Mouse (Mus musculus) cerebellum, adult 11-12 months (tissue): Measurements from ENCODE around the gene Banp.
A peak's percentile ranks its signal among the peaks of the same experiment; 100 is the strongest.

ENCODE experiments used
- DNase-seq: peaks from one replicate; pipeline ENCODE4 v3.0.0; 2022

Gene Banp

DNA sequence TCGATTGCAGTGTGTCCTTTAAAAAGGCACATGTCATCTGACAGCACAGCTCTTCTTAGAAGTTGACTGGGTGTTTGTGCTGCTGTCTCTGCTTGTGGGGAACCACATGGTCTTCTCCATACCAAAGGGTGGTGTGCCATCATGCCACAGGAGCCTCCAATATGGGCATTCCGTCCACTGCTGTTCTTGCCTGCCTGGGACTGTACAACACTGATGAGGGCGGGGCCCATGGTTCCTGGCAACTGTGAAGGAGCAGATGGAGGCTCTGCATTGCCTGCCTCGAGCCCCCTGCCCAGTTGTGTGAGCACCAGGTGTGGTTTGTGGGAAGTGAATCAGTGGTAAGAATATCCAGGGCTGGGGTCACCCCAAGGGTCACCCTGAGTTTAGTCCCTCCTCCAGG, 73.2 kb downstream of the Banp start:
- DNase-seq: no peak

DNA sequence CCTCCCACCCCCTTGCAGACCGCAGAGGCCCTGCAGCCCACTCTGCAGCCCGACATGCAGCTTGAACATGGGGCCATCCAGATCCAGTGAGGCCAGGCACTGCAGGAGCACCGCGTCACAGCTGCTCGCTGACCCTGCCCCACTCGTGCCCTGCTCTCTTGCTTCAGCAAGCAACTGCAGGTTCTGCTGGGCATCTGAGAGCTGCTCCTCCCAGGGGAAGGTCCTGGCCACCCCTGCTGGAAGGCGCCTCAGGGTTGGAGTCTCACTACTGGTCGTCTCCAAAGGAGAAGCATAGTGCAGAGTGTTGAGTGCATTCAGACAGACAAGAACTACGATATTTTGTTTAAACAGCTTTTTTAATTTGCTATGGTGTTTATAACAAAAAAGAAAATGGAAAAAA, 76.0 kb downstream of the Banp start:
- no peak for DNase-seq

DNA sequence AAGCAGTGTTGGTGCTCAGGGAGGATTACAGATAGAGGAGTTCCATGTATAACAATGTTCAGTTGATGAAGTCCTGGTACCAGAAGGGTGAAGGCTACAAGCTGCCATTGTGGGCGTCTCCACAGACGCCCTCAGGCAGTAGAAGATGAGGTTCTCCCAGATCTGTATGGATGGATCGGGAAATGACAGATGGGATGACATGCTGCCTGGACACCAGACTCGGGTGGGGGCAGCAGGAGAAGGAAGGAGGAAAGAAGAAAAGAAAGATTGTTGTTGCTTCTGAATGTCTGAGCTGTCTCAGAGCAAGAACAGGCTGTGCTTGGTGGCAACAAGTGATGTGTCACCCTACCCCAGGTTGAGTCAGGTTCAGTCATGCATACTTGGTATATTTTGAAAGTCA, 78.6 kb downstream of the Banp start:
- DNase-seq: no peak

DNA sequence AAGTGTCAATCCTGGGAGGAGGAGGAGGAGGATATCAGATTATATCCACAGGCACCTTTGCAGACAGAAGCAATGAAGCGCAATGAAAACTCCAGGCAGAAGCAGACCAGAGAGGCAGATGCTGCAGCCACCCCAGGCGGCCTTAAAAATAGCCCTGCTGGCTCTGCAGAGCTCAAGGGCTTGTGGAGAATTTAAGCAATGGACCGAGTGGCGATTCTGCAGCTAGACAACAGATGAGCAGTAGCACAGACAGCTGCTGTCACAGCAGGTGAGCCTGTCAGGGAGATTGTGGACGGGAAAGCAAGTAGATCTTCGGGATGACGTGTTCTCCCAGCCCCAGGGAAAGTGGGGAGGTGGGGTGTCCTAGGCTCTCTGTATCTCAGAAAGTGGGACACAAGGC, 81.4 kb downstream of the Banp start:
- peak; percentile 63 for DNase-seq

DNA sequence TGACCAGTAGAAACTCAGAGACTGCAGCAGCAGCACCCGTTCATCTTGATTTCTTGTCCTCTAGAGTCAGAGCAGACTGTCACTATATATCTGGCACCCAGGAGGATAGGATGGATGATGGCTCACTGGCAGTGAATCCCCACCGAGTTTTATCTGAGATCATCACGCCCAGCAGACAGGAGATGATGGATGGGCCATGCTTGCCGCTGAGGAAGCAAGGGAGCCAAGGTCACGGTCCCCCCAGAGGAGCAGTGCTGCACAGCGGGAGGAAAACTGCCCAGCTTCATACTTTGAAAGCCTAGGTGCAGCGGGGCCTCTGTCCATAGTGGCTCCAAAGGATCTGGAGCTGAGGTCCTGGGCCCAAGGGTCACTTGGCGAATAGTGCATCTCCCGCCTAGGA, 83.2 kb downstream of the Banp start:
- no peak for DNase-seq

DNA sequence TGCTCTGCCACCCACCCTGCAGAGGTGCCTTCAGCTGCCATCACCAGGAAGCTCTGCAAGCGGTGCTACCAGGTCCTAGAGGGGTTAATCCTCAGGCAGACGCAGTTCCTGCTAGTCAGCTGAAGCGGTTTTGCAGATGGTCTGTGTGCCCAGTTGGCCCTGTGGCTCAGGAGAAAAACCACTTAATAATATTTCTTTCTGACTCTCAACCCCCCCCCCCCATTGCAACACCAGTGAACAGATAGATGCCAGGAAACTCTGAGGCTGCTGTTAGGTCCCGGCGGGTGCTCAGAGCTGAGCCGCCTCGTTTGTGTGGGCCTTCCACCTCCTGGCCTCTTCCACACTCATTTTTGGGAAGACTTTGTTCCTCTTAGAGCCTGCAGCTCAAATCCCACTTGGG, 86.0 kb downstream of the Banp start:
- no peak for DNase-seq

DNA sequence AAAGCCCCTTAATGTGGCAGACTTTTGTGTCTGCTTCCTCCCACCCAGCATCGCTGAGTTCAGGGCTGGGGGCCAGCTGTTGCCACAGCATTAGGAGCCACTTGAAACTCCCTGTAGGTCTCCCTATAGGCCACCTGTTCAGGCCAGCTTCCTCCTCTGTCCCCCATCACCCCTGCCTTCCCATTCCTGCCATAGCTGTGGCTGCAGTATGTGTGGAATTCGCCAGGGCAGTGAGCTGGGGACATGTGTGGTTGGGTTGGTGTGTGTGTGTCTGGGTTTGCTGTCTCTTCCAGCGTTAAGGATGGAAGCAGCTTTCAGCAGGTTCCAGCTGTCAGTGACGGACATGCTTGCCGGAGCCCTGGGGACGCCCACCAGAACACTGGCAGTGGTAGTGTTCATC, 86.8 kb downstream of the Banp start:
- no peak for DNase-seq

DNA sequence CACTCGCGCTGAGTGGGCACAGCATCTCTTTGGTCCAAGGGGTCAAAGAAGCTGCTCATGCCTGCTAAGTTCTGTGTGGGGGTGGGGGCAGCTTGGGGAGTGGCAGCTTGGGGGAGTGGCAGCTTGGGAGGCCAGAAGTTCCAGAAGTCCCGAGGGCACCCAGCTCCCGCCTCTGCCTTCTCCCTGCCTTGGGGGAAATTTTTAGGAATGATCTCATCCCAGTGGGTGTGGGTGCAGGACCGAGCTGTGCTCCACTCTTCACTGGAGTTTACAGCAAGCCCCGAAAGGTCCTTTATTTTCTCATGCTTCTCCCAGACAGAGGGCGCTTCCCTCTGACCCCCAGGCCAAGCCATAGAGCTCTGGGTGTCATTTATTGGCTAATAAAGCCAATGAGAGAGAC, 87.7 kb downstream of the Banp start:
- no peak for DNase-seq

DNA sequence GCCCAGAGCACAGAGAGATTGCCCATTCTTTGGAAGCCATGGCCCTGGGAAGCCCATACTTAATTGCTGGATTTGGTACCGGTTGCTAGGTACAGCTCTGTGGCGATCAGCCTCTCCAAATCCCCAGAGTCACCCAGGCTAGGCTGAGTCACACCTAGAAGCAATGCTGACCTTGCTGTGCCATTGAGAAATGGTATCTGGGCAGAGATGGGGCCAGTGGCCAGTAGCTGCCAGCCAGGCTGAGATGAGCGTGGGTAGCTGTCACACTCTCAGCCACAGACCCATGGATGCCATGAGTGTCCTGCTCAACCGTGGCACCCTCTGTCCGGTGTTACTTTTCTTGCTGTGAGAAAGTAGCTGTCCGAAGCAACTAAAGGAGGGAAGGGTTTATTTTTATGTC, 88.5 kb downstream of the Banp start:
- no peak for DNase-seq

DNA sequence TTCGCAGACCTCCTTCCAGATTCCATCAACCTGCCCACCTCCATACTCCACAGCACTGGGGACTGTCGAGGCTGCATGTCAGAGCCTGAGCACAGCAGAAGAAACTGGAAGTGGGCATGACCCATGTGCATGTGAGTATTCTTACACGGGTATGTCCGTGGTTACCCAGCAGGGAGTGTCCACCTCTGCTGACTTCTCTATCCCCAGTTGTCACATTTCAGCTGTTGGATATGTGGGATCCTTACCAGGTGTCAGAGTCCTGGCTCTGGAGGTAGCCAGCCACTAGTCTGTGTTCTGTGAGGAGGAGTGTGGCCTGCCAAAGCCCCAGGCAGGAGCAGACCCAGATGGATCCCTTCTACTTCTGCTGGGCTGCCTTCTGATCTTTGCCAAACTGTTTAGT, 89.9 kb downstream of the Banp start:
- no peak for DNase-seq

DNA sequence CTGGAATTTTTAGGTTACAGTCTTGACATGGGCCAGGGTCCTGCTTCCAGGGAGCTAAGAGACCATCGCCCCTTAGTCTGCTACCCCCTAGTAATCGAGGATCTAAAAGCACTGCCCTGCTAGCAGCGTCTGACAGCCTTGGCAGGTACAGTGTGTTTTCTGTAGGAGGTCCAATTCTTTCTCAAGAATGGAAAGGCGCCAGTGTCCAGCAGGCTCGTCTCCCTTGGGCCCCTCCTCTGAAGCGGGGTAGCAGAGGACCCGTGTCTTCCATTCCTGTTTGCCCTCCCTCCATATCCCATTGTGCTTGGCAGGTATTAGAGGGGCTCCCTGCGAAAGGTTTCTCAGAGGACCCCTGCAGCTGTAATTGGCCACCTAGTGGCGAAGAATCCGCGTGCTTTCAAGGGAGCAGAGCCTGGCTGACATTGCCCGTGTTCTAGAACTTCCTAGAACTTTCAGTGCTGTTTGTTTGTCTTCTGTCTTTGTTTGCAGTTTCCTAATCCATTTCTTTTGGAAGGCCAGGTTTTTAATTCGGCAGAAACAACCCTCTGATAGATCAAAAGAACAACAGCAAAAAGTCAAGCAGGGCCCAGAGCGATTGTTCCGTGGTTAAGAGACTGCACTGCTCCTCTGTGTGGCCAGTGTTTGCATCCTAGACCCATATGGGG, 97.8 kb downstream of the Banp start:
- no peak for DNase-seq

DNA sequence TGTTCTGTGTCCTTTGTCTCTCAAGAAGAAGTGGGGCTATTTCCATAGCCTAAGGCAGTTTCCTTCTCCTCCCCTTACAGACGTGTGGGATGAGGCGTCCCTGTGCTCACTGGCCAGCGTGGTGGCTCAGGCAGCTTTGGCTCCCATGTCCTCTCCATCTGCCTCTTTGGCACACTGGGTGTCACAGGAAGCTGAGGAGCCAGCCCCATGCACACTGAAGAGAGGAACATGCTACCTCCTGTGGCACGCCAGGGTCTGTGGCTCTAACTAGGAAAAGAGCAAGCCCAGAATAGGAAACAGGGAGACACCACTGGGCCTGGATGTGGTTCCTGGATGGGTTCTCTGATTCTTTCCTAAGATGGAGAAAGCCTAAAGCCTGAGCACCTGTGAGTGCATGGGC, 99.7 kb downstream of the Banp start:
- DNase-seq: peak; percentile 57

DNA sequence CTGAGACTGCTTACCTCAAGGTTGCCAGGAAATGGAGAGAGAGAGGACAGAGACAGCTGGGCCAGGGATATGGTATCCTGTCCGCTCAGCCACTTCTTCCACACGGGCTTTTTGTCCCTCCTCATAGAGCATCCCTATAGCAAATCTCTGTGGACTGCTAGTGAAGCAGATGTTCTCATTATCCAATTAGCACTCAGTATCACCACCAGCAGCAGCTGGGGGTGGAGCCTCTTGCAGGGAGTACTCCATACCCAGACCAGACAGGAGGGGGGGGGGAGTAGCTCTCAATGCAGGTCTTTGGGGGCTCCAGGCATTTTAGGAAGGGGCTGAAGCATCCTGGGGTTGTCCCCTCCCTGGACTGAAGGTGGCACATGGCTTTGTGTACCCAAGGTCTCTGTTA, 100.4 kb downstream of the Banp start:
- no peak for DNase-seq

DNA sequence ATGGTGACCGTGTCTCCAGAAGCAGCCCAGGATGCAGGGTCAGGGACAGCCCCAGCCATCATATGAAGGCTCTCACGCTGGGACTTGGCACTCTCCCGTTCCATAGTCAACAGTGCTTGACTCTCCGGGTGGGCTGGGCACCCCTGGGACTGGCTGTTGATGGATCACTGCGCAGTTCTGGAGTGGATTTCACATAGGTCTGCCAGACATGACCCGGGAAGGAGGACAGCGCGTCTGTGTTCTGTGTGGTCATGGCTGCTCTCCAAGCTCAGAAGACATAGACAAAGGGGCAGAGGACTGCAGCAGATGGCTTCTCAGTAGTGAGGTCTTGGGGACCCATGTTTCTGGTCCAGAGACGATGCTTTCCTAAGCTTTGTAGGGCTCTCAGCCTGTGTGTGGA, 101.1 kb downstream of the Banp start:
- DNase-seq: peak; percentile 69

DNA sequence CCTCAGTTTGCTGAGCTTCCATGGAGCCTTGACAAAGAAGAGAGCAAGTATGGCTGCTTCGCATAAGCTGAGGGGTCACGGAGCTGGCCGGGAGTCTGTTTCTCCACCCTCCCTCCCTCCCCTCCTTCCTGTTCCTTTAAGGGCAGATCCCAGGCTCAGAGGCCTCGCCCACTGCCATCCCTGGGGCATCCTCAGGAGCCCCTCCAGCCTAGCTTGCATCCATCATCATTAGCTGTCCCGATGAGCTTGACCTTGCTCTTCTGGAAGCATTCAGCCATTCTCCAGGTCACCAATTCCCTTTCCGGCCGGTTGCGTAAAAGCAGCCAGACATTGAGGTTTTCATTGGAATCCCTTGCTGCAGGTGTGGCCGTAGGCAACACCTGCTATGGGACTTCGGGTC, 105.8 kb downstream of the Banp start:
- DNase-seq: no peak

DNA sequence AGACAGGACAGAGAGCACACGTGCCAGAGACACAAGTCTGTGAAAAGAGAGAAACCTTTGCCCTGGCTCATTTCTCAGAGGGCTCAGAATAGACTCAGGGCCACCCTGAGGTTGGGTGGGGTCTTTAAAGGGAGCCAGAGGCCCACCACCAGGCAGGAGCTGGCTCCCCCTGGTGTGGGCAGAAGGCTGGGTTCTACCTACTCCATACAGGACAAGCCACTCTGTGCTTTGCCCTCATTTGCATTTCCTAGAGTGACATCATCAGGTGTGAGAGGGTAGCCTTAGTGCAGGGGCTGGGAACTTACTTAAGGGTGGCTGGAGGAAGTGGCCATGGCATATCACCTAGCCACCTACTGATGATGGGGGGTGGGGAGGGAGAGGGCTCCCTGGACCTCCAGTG, 106.6 kb downstream of the Banp start:
- DNase-seq: no peak

DNA sequence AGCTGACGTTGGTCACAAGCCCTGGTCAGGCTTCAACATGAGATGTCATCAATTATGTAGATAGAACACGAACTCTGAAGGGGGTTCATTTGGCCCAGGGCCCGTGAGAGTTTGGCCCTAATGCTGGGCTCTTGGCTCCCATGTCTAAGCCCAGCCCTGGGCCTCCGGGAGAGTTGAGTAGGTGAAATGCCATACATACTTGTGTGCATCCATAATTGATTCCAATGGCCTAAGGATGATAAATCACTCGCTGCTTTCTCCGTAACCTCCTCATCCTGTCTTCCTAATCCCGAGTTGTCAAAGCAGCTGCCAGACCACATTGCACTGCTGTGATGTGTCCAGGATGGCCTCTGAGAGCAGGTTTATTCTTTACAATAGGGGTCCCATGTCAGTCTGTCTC, 107.3 kb downstream of the Banp start:
- DNase-seq: no peak

DNA sequence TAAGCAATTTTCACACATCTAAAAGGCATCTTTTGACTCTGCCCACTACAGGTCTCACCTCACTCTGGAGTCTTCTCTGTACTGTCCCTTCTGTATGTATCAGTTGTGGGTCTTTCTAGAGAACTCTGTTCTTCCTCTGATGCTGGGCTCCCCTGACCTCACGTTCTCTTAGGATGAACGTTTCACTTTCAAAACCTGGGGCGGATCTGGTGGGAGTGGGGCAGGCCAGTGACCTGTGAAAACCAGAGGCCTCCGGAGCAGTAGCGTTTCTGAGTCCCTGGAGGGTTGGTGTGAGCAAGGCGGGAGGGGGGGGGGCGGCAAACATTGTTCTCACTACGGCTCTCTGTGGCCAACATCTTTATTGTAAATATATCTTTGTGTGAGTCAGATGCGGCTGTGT, 109.0 kb downstream of the Banp start:
- DNase-seq: no peak

DNA sequence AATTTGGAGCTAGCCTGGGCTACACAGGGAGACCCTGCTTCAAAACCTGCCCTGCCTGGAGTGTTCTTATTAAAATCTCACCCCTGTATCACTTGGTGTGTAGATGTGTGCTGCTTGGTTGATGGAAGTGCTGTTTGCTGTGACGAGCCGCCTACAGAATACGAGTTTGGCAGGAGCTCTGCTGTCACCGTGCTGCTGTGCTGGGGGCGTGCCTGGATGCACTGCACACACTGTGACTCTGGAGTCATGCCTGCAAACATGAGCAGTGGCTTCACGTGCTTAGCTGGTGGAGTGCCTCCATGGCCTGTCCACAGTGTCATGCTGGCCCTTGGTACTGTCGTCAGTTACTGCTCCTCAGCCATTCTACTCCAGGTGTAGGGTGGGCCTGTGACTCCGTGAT, 109.4 kb downstream of the Banp start:
- DNase-seq: no peak

DNA sequence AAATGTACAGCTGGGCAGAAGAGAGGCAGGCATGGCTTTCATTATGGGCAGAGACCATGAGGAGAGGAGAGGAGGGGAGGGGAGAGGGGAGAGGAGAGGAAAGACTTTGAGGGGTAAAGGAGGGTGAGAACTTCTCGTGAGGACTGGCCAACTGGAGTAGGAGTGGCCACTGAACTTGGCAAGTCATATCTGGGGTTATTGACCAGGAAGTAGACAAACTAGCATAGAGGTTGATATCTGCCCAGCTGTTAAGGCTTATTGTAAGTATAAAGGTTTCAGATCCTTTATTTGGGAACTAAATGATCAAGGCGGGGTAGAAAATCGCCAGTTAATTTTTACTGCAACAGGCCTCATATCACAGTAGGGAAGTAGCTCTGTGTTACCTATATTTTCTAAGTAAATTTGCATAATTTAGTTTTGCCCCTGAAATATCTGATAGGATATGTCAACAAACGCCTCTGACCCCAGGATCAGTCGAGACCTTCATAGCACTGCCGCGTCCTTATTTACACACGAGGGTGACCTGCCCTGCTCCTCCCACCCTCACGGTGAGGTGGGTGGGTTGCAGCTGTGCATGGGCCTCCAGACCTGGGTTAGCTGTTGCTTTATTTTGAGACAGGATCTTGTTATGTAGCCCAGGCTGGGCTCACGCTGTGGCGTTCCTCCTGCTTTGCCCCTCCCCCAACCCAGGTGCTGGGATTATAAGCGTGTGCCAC, 113.1 kb downstream of the Banp start:
- DNase-seq: no peak

DNA sequence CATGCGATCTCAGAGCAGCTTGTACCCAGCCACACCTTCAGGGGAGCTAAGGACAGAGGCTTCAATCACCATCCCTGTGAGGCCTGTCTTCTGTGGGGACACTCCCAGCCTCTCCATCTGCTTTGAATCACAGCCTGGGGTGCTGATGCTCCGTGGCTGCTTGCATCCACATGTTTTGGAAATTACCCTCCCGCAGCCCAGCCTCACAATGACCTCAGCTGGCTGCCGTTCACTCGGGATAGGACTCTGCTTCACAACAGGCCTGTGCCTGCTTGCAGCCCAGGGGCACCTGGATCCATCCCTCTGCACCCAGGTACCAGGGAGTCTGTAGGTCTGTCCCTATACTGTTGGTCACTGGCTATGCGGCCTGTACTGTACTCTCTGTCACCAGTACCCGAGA, 114.8 kb downstream of the Banp start:
- DNase-seq: no peak

DNA sequence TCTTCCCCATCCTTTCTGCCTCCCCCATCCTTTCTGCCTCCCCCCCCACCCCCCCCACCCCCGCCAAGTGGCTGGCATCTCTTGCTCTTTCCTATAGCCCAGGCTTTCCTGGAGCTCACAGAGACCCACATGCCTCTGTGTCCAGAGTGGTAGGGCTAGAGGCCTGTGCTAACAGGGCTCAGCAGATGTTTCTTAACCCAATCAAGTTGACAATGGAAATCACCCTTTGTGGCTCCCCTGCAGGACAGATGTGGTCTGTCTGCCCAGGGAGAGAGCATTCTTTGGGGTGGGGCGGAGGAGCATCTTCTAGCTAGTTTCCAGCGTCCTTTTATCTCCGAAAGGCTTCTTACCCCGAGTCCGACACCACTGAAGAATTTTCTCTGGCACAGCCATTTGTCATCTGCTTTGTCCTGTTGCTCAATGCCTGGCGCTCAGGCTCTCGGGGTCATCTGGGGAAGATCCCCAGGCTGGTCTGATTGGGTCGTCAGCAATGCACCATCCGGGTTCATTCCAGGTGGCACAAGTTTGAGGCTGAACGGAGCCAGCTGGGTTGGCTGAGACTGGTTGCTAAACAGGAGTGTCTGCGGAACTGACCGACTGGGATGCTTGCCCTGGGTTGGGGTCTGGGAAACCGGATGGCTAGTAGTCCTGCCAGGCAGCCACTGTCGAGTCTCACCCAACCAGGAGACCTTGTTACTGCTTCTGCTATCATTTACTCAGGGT, 118.4 kb downstream of the Banp start:
- DNase-seq: no peak

DNA sequence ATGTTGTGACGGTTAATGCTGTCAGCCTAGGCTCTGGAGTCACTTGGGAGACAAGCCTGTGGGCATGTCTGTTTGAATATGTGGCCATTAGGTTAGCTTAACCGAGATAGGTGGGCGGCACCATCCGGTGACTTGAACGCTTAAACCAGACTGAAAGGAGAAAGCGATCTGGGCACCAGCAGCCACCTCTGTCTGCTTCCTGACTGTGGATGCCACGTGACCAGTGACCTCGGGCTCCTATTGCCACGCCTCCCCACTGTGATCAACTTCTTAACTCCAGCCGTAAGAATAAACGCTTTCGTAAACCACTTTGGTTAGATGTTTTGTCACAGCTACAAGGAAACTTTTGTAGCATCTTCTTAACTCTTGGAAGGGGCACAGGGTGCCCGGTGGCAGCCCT, 119.1 kb downstream of the Banp start:
- no peak for DNase-seq

DNA sequence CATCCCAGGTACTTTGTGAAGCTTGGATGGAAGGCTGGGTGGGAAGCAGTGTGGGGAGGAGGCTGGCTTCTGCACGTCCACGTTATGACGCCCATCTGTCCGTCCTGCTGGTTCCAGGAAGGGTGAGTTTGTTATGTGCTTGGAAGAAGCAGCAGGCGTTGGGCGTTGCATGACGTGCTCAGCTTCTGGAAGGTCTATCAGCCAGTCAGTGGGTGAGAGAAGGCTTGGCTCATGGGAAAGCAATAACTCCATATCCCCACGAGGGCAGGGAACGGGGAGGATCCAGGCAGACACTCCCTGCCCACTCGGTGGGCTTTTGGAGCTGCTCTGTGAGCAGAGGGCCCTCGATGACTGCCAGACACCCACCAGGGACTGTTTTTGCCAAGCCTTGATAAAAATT, 119.7 kb downstream of the Banp start:
- no peak for DNase-seq

DNA sequence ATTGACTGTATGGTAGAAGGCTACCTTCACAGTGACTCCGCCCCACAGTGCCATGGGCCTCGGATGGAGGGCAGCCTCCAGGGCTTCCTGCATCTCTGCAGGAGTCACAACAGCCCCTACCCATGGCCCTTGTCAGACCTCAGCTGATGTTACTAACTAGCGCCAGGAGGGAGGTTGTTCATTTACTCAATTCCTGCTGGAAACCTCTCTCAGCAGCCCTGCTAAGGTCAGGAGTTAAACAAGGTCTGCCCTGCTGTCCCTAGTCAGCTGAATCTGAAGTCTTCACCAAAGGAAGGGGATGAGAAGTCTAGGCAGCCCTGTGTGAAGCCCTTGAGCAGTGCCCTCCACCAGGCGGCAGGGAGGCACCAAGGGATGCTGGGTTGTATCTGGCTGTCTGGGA, 121.6 kb downstream of the Banp start:
- DNase-seq: no peak
